Mouse (Mus musculus) central nervous system, embryonic 18 days (tissue): ENCODE results near the gene Nudt19. TPM values are rescaled to one million over a fixed set of nuclear protein-coding genes. Genes with fewer than 3 reads are reported as not detected.

Source experiments
- polyA plus RNA-seq: library from polyadenylated mRNA; depleted of rRNA; stranded (reverse); fragments of >200 nt; gene quantifications from 2 replicates; pipeline ENCODE4 v1.2.3, GENCODE M21; 2012; rRNA removed

The Nudt19 gene
- polyA plus RNA-seq = 81.9 and 86.2 TPM in 2 replicates

DNA sequence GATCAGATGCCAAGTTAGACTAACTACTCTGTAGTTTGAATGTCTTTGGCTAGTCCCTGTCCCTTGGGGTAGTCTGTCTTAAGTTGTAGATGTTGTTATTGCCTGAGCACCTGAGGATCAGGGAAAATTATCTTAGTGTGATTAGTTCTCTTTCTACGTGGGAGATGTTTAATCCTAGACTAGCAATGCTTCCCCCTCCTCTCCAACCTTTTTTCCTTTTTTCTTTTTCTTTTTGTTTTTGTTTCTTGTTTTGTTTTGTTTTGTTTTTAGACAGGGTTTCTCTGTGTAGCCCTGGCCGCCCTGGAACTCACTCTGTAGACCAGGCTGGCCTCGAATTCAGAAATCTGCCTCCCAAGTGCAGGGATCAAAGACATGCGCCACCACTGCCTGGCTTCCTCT is at the start of gene Nudt19:
Nudt19 (minus strand) TSS at position 100 of the 399 bp plus-strand sequence.

GRCm38 (mm10) chr7:35586055-35586905 is 30.2 kb upstream of the Nudt19 start, which contains the start of gene Ankrd27:
Gene Ankrd27, plus strand, starts transcription at chr7:35586244.

GRCm38 (mm10) chr7:35585191-35586054 is 29.3 kb upstream of the Nudt19 start, which contains the start of gene Rgs9bp:
Gene Rgs9bp, minus strand, starts transcription at chr7:35585582.

GRCm38 (mm10) chr7:35537562-35537961 is 18.5 kb downstream of the Nudt19 start, which contains the start of gene Tdrd12:
Gene Tdrd12, minus strand, starts transcription at chr7:35537745.

Other genes starting within 250 kb of the Nudt19 start
- 18.7 and 20.1 TPM in 2 replicates for gene Gpatch1, start 237.9 kb downstream of the Nudt19 start, polyA plus RNA-seq
- gene Rhpn2, start 222.1 kb downstream of the Nudt19 start, polyA plus RNA-seq = 1.9 and 2.4 TPM in 2 replicates
- 6.9 and 7.3 TPM in 2 replicates for gene Faap24, start 159.5 kb downstream of the Nudt19 start, polyA plus RNA-seq
- gene Cep89, start 159.3 kb downstream of the Nudt19 start, polyA plus RNA-seq = 28.1 and 28.6 TPM in 2 replicates
- gene Slc7a9, start 107.5 kb downstream of the Nudt19 start, polyA plus RNA-seq = 0.12 TPM in 2 replicates
- gene Tdrd12, start 18.6 kb downstream of the Nudt19 start, polyA plus RNA-seq = 0.43 and 0.51 TPM in 2 replicates
- 0.41 and 0.47 TPM in 2 replicates for gene Rgs9bp, start 29.3 kb upstream of the Nudt19 start, polyA plus RNA-seq
- 33.4 and 34.7 TPM in 2 replicates for gene Ankrd27, start 29.9 kb upstream of the Nudt19 start, polyA plus RNA-seq
- 185 and 201 TPM in 2 replicates for gene Pdcd5, start 91.2 kb upstream of the Nudt19 start, polyA plus RNA-seq
- 19.6 and 20.1 TPM in 2 replicates for gene Dpy19l3, start 198.2 kb upstream of the Nudt19 start, polyA plus RNA-seq
- gene Zfp507, start 246.7 kb upstream of the Nudt19 start, polyA plus RNA-seq = 14.1 and 15.4 TPM in 2 replicates